Mouse (Mus musculus) small intestine, adult 2 months (tissue): ENCODE measurements around the gene Elmo1. TPM values are rescaled to one million over a fixed set of nuclear protein-coding genes. Genes with fewer than 3 reads are reported as not detected.

Experiments
- H3K27ac ChIP-seq: fragments of 200-500 bp; 2 replicates; pipeline ENCODE4 v1.5.1; 2012; ENCODE audit warnings: low read depth, low read length, control low read depth, inconsistent platforms; ENCODE audit not compliant: insufficient read depth
- H3K27me3 ChIP-seq: fragments of 200-500 bp; 2 replicates; pipeline ENCODE4 v1.6.1; 2012; ENCODE audit warnings: mild to moderate bottlenecking, moderate library complexity, low read length, inconsistent platforms; ENCODE audit not compliant: control insufficient read depth, insufficient read depth
- H3K36me3 ChIP-seq: fragments of 200-500 bp; 2 replicates; pipeline ENCODE4 v1.6.1; 2012; ENCODE audit warnings: mild to moderate bottlenecking, low read length, control low read depth, inconsistent platforms; ENCODE audit not compliant: control insufficient read depth, insufficient read depth
- H3K4me1 ChIP-seq: fragments of 200-500 bp; 2 replicates; pipeline ENCODE4 v1.6.1; 2012; ENCODE audit warnings: low read length, inconsistent platforms, mixed read lengths; ENCODE audit not compliant: control insufficient read depth, insufficient read depth, insufficient read length
- H3K4me3 ChIP-seq: fragments of 200-500 bp; 2 replicates; pipeline ENCODE4 v1.5.1; 2012; ENCODE audit warnings: low read depth, mild to moderate bottlenecking, control low read depth, inconsistent platforms, low read length, moderate library complexity
- CTCF ChIP-seq: fragments of 200-500 bp; IDR thresholded peaks from 2 replicates; pipeline ENCODE4 v1.5.1; 2012; ENCODE audit warnings: low read depth, mild to moderate bottlenecking, control low read depth, inconsistent platforms, low read length, moderate library complexity, mixed read lengths; ENCODE audit not compliant: insufficient replicate concordance, insufficient read length; ENCODE audit errors: extremely low read depth
- POLR2A ChIP-seq: fragments of 200-500 bp; IDR thresholded peaks from 2 replicates; pipeline ENCODE4 v1.6.1; 2012; ENCODE audit warnings: low read depth, mild to moderate bottlenecking, control low read depth, inconsistent platforms, low read length, moderate library complexity
- WGBS: fragments of 180-500 bp; shearing (Covaris S2); methylation state at CpG from one replicate; pipeline ENCODE4 v1.1.7; 2018; 5-methylcytosine and 5-hydroxymethylcytosine counted together
- polyA plus RNA-seq: library from polyadenylated mRNA; depleted of rRNA; stranded (reverse); fragments of >200 nt; gene quantifications from 2 replicates; pipeline ENCODE4 v1.2.3, GENCODE M21; 2012

The Elmo1 gene
- polyA plus RNA-seq, 1 experiment, result 23.8 TPM

DNA sequence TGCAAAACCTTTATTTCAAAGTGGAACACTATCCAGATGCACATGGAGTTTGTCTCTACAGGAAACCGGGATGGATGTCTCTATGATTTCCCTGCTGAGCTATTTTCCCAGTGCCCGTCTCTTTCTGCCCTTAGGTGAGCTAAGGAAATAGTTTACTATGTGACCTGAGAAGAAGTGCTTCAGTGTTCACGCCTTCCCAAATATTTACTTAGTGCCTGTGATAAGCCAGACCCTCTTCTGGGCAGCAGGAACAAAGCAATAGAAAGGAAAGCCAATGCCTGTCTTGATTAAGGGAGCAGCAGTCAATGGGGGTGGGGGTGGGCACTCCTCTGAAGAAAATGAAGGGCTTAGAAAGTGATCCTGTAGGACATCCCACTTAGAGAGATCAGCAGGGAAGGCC lies 401.3 kb downstream of the Elmo1 start:
- H3K4me3 ChIP-seq, result no peak overlapping the region
- no peaks in the 10 kb centered on the region for H3K4me1 ChIP-seq
- no peak overlapping the region for H3K27ac ChIP-seq
- H3K27me3 ChIP-seq, result no peaks in the 10 kb centered on the region
- TF ChIP-seq CTCF (no peak), POLR2A (no peak)
- no peaks in the 10 kb centered on the region for H3K36me3 ChIP-seq
- 37% methylated on average over 3 of the region's 3 CpGs for WGBS

DNA sequence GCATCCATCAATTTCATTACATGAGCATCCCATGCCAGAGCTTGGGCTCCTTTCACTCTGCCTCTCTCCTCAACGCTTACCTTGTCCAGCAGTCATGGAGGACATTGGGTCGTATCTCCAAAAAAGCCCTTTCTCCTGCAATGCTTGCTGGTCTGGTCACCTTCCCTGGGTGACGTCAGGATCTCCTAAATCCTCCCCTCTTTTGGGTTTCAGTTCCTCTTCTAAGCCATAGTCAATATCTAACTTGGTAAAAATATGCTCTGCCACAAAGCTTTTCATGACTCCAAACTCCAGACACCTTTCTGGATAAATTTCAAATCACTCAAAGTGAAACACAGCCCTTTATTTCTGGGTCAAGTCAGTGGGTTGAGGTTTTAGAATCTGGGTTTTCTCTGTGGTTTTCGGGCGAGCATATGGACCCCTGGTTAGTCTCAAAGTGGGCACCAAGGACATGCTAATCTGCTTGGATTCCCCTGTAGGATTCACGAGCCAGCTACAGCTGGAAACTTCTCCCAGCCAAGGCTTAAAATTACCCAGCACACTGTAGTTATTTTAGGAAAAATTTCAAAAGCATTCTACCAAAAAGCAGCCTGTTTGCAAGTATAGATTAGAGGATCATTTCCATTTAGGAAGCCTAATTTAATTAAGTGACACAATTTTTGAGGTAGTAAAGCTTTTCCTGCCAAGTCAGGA lies 403.8 kb downstream of the Elmo1 start:
- Histone ChIP-seq H3K36me3 (no peaks in the 10 kb centered on the region), H3K27me3 (no peaks in the 10 kb centered on the region), H3K27ac (no peak overlapping the region), H3K4me1 (no peaks in the 10 kb centered on the region), H3K4me3 (no peak overlapping the region)
- 77% methylated on average over 6 of the region's 6 CpGs for WGBS
- TF ChIP-seq CTCF (no peak), POLR2A (no peak)

DNA sequence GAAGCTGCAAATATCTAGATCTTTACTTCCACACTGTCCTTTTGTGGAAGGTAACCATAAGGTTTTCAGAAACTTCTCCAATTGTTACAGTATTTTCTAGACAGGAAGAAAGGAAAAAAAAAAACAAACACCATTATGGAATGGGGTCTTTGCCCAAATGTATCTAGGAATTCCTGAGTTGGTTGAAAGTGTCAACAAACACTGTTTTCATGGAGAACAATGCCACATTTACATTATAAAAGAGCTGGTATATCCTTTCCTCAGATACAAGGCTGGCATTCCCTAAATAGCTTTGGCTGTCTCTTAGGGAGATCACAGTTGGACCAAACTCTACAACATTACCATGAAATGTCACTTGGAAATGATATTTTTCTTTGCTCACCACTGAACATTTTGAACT lies 411.5 kb downstream of the Elmo1 start:
- no peak for TF ChIP-seq CTCF
- no peak for TF ChIP-seq POLR2A
- Histone ChIP-seq H3K27ac (no peak overlapping the region), H3K4me3 (no peak overlapping the region), H3K27me3 (no peaks in the 10 kb centered on the region), H3K4me1 (no peaks in the 10 kb centered on the region), H3K36me3 (no peaks in the 10 kb centered on the region)

DNA sequence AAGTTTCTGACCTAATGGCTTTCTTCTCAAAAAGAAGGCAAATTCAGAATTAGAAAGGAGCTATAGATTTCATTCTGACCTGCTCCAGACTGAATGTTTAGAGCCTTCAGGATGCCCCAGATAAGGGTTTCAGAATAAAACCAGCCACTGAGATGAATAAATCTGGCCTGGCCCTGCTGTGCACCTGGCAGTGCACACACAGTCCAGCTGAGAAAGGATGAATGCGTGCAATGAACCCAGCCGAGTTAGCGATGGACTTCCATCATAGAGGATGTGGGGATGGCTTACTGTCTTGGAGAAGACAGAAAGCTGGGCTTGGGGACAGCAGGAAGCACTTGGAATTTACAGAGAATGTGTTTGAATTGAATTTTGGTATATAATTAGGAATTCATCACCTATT lies 413.0 kb downstream of the Elmo1 start:
- no peaks in the 10 kb centered on the region for H3K36me3 ChIP-seq
- TF ChIP-seq POLR2A (no peak), CTCF (no peak)
- no peak overlapping the region for H3K27ac ChIP-seq
- no peaks in the 10 kb centered on the region for H3K27me3 ChIP-seq
- no peaks in the 10 kb centered on the region for H3K4me1 ChIP-seq
- no peak overlapping the region for H3K4me3 ChIP-seq
- 93% methylated on average over 3 of the region's 3 CpGs for WGBS

DNA sequence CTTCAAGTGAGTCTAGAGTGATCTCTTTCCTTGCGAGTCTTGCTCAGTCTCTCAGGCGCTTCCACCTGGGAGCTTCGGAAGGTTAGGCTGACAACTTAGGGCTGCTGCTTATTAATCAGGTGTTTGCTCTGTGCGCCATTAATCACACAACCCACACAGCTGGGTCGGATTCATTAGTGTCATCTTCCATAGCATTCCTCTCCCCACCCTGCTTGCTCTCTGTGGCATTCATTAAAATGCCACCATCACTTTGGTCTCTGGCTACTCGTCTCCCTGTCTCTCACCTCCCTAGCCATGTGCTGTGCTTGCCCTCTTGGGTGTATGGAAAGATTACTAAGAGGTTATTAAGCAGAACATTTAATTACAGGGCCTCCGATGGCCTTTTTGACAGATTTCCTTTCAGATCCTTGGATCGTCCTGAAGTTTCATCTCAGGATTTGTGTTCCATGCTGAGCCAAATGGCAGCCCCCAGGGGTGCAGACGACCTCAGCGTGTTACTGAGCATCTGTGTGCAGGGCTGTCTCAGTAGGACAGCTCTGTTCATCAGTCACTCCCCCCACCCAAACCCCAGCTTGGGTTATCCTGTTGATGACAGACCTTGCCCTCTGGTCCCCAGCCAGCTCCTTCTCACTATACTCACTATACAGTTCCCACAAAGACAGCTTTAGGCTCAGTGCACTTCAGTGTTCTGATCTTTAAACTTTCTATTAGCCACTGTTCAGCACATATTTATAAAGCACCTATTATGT lies 417.2 kb downstream of the Elmo1 start:
- no peak overlapping the region for H3K4me3 ChIP-seq
- no peaks in the 10 kb centered on the region for H3K27me3 ChIP-seq
- H3K36me3 ChIP-seq, result no peaks in the 10 kb centered on the region
- H3K27ac ChIP-seq, result no peak overlapping the region
- no peaks in the 10 kb centered on the region for H3K4me1 ChIP-seq
- TF ChIP-seq CTCF (no peak), POLR2A (no peak)
- WGBS, result 80% methylated on average over 10 of the region's 10 CpGs

DNA sequence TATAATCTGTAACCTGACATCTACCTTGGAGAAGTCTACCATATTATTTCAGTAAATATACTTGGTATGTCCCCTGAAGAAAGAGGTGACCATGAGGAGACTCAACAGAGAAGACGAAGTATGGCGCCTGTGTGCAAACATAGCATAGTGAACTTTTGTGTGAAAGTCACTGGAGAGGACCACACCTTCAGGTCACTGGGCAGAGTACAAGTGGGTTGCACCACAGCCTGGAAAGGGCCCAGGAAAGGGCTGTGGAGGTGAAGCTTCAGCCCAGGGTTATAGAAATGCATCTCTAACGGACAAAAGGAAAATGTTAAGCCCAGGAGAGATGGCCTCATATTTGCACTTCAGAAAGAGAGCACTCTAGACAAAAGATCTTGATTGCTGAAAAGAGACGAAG lies 420.6 kb downstream of the Elmo1 start:
- H3K4me1 ChIP-seq, result no peaks in the 10 kb centered on the region
- TF ChIP-seq CTCF (no peak), POLR2A (no peak)
- H3K4me3 ChIP-seq, result no peak overlapping the region
- no peaks in the 10 kb centered on the region for H3K27me3 ChIP-seq
- H3K36me3 ChIP-seq, result no peaks in the 10 kb centered on the region
- WGBS, result 84% methylated on average over 4 of the region's 4 CpGs
- H3K27ac ChIP-seq, result no peak overlapping the region
